Mouse (Mus musculus) embryonic fibroblast, embryonic 13.5 days (primary cell): ENCODE data around the gene Ccdc110.

Source experiments
- CTCF ChIP-seq: IDR thresholded peaks from 2 replicates; pipeline ENCODE4 v1.5.1; 2011; ENCODE audit warnings: mild to moderate bottlenecking, control low read depth, low read length, moderate library complexity, borderline replicate concordance; ENCODE audit not compliant: insufficient read depth
- POLR2A ChIP-seq: IDR thresholded peaks from 2 replicates; pipeline ENCODE4 v1.6.1; 2011; ENCODE audit warnings: low read depth, mild to moderate bottlenecking, control low read depth, low read length, moderate library complexity

GRCm38 (mm10) chr8:45906251-45906619, 28.2 kb upstream of the Ccdc110 start:
- no peak for TF ChIP-seq CTCF
- no peak for TF ChIP-seq POLR2A
